Mouse (Mus musculus) liver, postnatal 0 days (tissue): ENCODE measurements around the gene Nptxr. TPM values are rescaled to one million over a fixed set of nuclear protein-coding genes. Genes with fewer than 3 reads are reported as not detected.

Experiments
- ATAC-seq: fragments of 200-750 bp; cut with Nextera tagmentation; 2 replicates; pipeline ENCODE4 v1.8.0; 2017; ENCODE audit warnings: mild to moderate bottlenecking, moderate library complexity
- DNase-seq: peaks from one replicate; pipeline ENCODE4 v3.0.0-alpha.2; 2016
- H3K27ac ChIP-seq: fragments of 300-500 bp; sonication (generic); 2 replicates; pipeline ENCODE4 v1.5.1; 2014; ENCODE audit warnings: antibody characterized with exemption, moderate library complexity, mild to moderate bottlenecking, low read depth
- H3K27me3 ChIP-seq: fragments of 300-500 bp; sonication (generic); 2 replicates; pipeline ENCODE4 v1.6.1; 2014; ENCODE audit warnings: low read length, control low read depth, mixed read lengths; ENCODE audit not compliant: insufficient read depth
- H3K36me3 ChIP-seq: fragments of 300-500 bp; sonication (generic); replicated peaks from 2 replicates; pipeline ENCODE4 v1.6.1; 2014; ENCODE audit warnings: mild to moderate bottlenecking, control low read depth, low read length, moderate library complexity, mixed read lengths; ENCODE audit not compliant: insufficient read depth
- H3K4me1 ChIP-seq: fragments of 300-500 bp; sonication (generic); 2 replicates; pipeline ENCODE4 v1.6.1; 2014; ENCODE audit warnings: antibody characterized with exemption, mild to moderate bottlenecking, control low read depth; ENCODE audit not compliant: insufficient read depth
- H3K4me2 ChIP-seq: fragments of 300-500 bp; sonication (generic); 2 replicates; pipeline ENCODE4 v1.6.1; 2014; ENCODE audit warnings: low read depth, mild to moderate bottlenecking, low read length, moderate library complexity, mixed read lengths
- H3K4me3 ChIP-seq: fragments of 300-500 bp; sonication (generic); 2 replicates; pipeline ENCODE4 v1.5.1; 2014; ENCODE audit warnings: low read depth, low read length
- H3K9ac ChIP-seq: fragments of 300-500 bp; sonication (generic); replicated peaks from 2 replicates; pipeline ENCODE4 v1.6.1; 2014; ENCODE audit warnings: mild to moderate bottlenecking, moderate library complexity
- H3K9me3 ChIP-seq: fragments of 300-500 bp; sonication (generic); 2 replicates; pipeline ENCODE4 v1.6.1; 2016; ENCODE audit warnings: mild to moderate bottlenecking, control low read depth, low read length, mixed read lengths
- CTCF ChIP-seq: sonication (generic); IDR thresholded peaks from 2 replicates; pipeline ENCODE4 v1.5.1; 2016; ENCODE audit warnings: antibody characterized with exemption, low read depth
- EP300 ChIP-seq: IDR thresholded peaks from 2 replicates; pipeline ENCODE4 v1.6.1; 2016; ENCODE audit warnings: antibody characterized with exemption, low read depth, mild to moderate bottlenecking
- WGBS: fragments of 180-500 bp; shearing (Covaris S2); extraction: QIAGEN DNeasy Blood & Tissue Kit; methylation state at CpG from one replicate; pipeline ENCODE4 v1.1.7; 2014; ENCODE audit not compliant: insufficient replicate concordance; 5-methylcytosine and 5-hydroxymethylcytosine counted together
- polyA plus RNA-seq: library from polyadenylated mRNA; unstranded; fragments of >200 nt; fragmentation: Nextera tagmentation; extraction: Ambion mirVana; gene quantifications from 2 replicates; pipeline ENCODE4 v1.2.1, GENCODE M21; 2015

Nptxr gene
- polyA plus RNA-seq, 1 experiment from 2014 or later: 0.13 TPM

DNA sequence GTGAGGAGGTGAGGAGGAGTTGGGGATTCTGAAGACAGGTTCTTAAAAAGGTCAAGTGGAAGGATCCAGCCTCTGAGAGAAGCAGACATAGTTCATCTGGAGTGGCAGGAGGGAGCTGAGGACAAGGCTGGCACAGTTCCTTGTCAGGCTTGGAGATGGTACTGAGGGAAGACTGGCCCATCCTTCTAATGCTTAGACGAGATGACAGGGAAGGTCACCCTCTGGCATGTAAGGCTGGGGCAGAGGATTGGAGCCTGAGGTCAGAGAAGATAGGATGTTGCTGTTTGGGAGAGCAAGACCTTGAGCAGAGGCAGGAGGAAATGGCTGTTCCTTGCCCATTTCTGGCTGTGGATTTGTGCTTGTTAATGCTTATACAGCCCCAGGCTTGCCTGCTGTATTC, 19.5 kb downstream of the Nptxr start:
- H3K27me3 ChIP-seq: peaks cover 3% of the 10 kb centered on the region; the same call in 1 of the 2 replicates
- no peak overlapping the region for H3K4me2 ChIP-seq
- ATAC-seq: no peak
- TF ChIP-seq CTCF (no peak), EP300 (no peak)
- no peaks in the 10 kb centered on the region for H3K9me3 ChIP-seq
- no peak overlapping the region for H3K27ac ChIP-seq
- no peak overlapping the region for H3K9ac ChIP-seq
- H3K36me3 ChIP-seq: no peaks in the 10 kb centered on the region
- H3K4me1 ChIP-seq: no peaks in the 10 kb centered on the region
- H3K4me3 ChIP-seq: no peak overlapping the region
- no peak for DNase-seq
- 50% methylated on average over 1 of the region's 1 CpGs for WGBS

DNA sequence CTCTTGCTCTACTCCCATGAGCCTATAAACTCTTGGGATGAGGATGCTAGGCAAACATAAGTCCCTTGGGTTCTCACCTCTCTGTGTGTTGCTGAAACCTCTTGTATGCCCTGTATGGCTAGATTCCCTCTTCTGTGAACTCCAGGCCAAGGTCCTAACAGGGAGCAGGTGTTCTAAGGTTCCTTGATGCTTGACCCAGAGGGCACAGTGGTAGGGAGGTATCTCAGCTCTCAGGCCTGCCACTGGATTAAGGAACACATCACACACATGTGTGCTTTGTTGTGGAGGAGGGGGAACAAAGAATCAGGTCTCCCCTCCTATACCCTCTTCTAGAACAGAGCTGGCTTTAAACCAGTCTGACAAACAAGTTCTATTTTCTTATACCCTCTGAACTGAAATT, 26.8 kb downstream of the Nptxr start, which contains the start of gene Dnal4:
TSS of gene Dnal4 (minus strand) at position 101 of the 400 bp plus-strand sequence.
- DNase-seq (no peak), ATAC-seq (no peak)
- no peaks in the 10 kb centered on the region for H3K9me3 ChIP-seq
- H3K4me3 ChIP-seq: no peak within 1 kb of the TSS
- H3K36me3 ChIP-seq: no peaks in the 10 kb centered on the region
- H3K4me1 ChIP-seq: peaks cover 11% of the 10 kb centered on the region
- no peak within 1 kb of the TSS for H3K27ac ChIP-seq
- no peaks in the 10 kb centered on the region for H3K27me3 ChIP-seq
- TF ChIP-seq EP300 (no peak), CTCF (no peak)
- no peak within 1 kb of the TSS for H3K4me2 ChIP-seq
- H3K9ac ChIP-seq: no peak within 1 kb of the TSS

DNA sequence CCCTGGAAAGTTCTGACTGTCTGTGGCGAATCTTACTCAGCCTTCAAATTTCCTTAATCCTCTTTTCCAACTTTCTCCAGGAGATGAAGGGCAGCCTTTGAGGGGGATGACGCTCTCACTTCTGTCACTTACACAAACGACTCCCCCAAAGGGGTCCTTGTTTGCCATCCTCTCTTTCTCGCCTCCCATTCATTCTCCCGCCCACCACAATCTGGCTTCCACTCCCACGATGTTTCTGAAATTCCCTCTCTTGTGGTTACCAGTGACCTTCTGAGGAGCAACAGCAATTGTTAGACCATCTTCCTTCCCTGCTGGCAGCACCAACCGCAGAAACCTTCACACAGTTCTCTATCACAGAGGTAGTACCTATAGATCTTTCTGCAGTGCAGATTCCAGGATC, 28.9 kb downstream of the Nptxr start:
- ATAC-seq (no peak), DNase-seq (no peak)
- no peaks in the 10 kb centered on the region for H3K36me3 ChIP-seq
- no peak overlapping the region for H3K4me2 ChIP-seq
- H3K4me3 ChIP-seq: no peak overlapping the region
- no peaks in the 10 kb centered on the region for H3K27me3 ChIP-seq
- H3K9me3 ChIP-seq: no peaks in the 10 kb centered on the region
- 51% methylated on average over 7 of the region's 7 CpGs for WGBS
- TF ChIP-seq CTCF: no peak
- no peak for TF ChIP-seq EP300
- peaks cover 11% of the 10 kb centered on the region for H3K4me1 ChIP-seq
- no peak overlapping the region for H3K27ac ChIP-seq
- H3K9ac ChIP-seq: no peak overlapping the region

GRCm38 (mm10) chr15:79774117-79775027, 30.2 kb downstream of the Nptxr start:
- under 1% methylated on average over 50 of the region's 50 CpGs for WGBS
- Histone ChIP-seq H3K27ac (peak overlapping the region; percentile 69), H3K36me3 (no peaks in the 10 kb centered on the region), H3K4me3 (peak overlapping the region; percentile 70), H3K4me2 (peak overlapping the region; percentile 90), H3K27me3 (no peaks in the 10 kb centered on the region), H3K9ac (peak overlapping the region; percentile 75), H3K9me3 (no peaks in the 10 kb centered on the region), H3K4me1 (peaks cover 11% of the 10 kb centered on the region)
- TF ChIP-seq CTCF (no peak), EP300 (no peak)
- peak; percentile 93 for DNase-seq
- peak; percentile 99 for ATAC-seq

DNA sequence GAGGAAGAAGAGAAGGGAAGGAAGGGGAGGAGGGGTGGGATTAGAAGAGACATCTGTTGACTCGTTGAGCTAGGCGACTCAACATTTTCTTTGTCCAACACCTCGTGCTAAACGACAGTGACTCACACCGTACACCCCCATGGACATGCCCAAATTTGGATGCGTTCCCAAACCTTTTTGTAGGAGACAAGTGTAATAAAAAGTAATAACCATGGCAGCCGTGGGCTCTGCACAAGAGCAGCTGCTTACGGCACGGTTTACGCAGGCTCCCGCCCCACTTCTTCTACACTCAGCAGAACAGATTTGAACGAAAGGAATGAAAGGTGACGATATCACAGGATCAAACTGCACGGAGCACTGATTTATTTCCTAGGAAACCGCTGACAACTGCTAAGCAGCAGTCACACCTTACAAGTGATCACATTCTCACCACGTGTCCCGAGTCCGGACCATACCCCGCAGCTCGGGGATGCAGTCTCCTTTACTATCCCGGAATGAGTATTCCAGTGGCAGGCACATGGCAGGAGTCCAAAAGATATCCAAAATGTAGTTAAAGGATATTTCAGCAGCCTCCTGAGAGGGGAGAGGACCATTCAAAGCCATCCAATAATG, 33.8 kb downstream of the Nptxr start:
- 80% methylated on average over 21 of the region's 21 CpGs for WGBS
- Histone ChIP-seq H3K27ac (no peak overlapping the region), H3K36me3 (no peaks in the 10 kb centered on the region), H3K4me2 (no peak overlapping the region), H3K9ac (no peak overlapping the region), H3K9me3 (no peaks in the 10 kb centered on the region), H3K4me1 (peaks cover 18% of the 10 kb centered on the region), H3K4me3 (no peak overlapping the region), H3K27me3 (no peaks in the 10 kb centered on the region)
- DNase-seq (no peak), ATAC-seq (no peak)
- TF ChIP-seq CTCF (no peak), EP300 (no peak)

- TF ChIP-seq EP300: no peak
- TF ChIP-seq CTCF: no peak
- H3K9ac ChIP-seq: peak overlapping the region; percentile 26; the same call in 1 of the 2 replicates
- H3K4me1 ChIP-seq: peaks cover 9% of the 10 kb centered on the region
- no peaks in the 10 kb centered on the region for H3K36me3 ChIP-seq
- 0 out of 2 replicates have a peak overlapping the region, but pooled peaks have one; percentile 13 for H3K4me2 ChIP-seq
- H3K9me3 ChIP-seq: no peaks in the 10 kb centered on the region
- no peak overlapping the region for H3K4me3 ChIP-seq
- H3K27ac ChIP-seq: peak overlapping the region; percentile 29; the same call in 1 of the 2 replicates
- H3K27me3 ChIP-seq: no peaks in the 10 kb centered on the region
- 49% methylated on average over 6 of the region's 6 CpGs for WGBS
- DNase-seq (no peak), ATAC-seq (no peak)
Measured at GRCm38 (mm10) chr15:79768302-79768701, 36.3 kb downstream of the Nptxr start.
